Mouse (Mus musculus) adrenal gland, postnatal 25 days (tissue): ENCODE measurements around the gene Abcc4. TPM values are rescaled to one million over a fixed set of nuclear protein-coding genes. Genes with fewer than 3 reads are reported as not detected.
A peak's percentile ranks its signal among the peaks of the same experiment; 100 is the strongest.

Experiments
- DNase-seq: peaks from one replicate; pipeline ENCODE4 v3.0.0; 2021; ENCODE audit warnings: mixed read lengths
- total RNA-seq: library from RNA; stranded (reverse); gene quantifications from 2 replicates; pipeline ENCODE4 v1.2.3, GENCODE M21; 2021

Abcc4 gene
- total RNA-seq, 1 experiment from 2014 or later = 21.1 TPM

DNA sequence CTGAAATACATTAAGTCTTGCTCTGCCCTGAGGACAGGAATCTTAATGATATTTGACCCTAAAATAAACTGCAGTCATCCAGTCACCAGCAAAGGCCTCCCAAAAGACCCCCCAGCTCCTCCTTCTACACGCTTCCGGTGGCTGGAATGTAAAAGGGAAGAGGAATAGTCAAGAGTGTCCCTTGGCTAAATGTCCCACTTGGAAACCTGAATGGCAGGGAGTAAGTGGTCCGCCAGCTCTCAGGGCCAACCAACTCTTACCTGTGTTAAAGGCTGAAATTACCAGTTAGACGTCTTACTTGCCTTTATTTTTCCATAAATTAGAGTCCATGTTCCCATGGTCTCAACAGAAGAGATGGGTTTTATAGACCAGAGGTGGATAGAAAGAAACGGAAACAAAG lies 6.9 kb upstream of the Abcc4 start:
- no peak for DNase-seq

- DNase-seq = no peak
Measured at GRCm38 (mm10) chr14:118710945-118711344, 4.9 kb upstream of the Abcc4 start.

GRCm38 (mm10) chr14:118709736-118710135 lies 3.7 kb upstream of the Abcc4 start:
- peak; percentile 86 for DNase-seq

- no peak for DNase-seq
Measured at GRCm38 (mm10) chr14:118708126-118708525, 2.1 kb upstream of the Abcc4 start.

GRCm38 (mm10) chr14:118706962-118707361 lies 943 bp upstream of the Abcc4 start:
- no peak for DNase-seq

DNA sequence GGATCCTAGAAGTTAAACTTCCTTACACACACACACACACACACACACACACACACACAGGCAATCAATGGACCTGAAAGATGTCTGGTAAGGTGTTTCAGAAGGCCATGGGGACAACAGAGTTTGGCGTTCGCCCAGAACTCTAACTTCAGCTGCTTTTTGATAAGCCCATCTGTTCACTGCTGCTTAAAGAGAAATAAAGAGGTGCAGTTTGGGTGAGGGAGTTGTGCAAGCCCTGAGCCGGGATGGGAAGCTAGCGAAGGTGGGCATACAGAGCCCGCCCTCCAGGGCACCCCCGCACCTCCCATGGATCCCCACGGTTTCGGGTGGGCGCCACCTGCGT lies 583 bp downstream of the Abcc4 start:
- no peak for DNase-seq

- no peak for DNase-seq
Measured at GRCm38 (mm10) chr14:118703363-118703762, 2.7 kb downstream of the Abcc4 start.

GRCm38 (mm10) chr14:118701991-118702608 lies 3.9 kb downstream of the Abcc4 start:
- DNase-seq = peak; percentile 76

- DNase-seq = no peak
Measured at GRCm38 (mm10) chr14:118700576-118700975, 5.4 kb downstream of the Abcc4 start.

DNA sequence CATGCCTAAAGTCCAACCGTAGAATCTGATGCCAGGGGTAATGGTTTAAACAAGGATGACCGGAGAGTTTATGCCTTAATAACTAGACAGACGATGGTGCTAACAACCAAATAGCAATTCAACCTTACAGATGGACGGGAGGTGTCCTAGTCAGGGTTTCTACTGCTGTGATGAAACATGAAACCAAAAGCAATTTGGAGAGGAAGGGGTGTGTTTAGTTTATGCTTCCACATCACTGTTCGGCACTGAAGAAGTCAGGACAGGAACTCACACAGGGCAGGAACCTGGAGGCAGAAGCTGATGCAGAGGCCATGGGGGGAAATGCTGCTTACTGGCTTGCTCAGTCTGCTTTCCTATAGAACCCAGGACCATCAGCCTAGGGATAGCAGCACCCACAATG lies 6.1 kb downstream of the Abcc4 start:
- DNase-seq = no peak

- DNase-seq = no peak
Measured at GRCm38 (mm10) chr14:118699508-118699907, 6.5 kb downstream of the Abcc4 start.

DNA sequence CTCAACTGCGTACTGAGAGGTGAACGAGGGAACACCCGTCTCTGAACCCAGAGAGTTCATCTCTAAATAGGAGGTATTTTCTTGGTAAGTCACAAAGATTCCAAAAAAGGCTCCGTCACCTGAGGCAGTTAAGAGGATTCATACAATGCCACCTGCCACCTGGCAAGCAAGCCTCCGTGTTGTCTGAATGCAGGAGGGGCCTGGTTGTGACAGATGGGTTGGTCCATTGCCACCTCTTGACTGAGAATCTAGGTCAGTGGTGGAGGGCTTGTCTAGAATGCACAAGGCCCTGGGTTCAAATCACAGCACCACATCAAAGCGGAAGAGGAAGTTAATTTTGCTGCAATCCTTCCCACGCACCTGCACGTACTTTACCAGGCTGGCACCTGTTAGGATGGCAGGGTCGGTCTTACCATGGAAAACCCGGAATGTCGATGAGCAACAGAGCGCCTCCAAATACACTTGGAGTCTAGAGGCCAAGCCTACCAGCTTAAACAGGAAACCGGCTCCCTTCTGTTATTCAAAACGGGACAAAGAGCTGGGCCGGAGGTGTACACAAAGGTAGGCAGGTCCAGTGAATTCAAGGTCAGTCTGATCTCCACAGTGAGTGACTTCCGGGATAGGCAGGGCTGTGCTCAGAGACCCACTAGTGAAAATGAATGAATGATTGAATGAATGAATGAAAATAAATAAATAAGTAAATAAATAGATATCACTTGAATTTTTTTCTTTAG lies 9.3 kb downstream of the Abcc4 start:
- DNase-seq = no peak

GRCm38 (mm10) chr14:118695866-118696265 lies 10.2 kb downstream of the Abcc4 start:
- DNase-seq = no peak

DNA sequence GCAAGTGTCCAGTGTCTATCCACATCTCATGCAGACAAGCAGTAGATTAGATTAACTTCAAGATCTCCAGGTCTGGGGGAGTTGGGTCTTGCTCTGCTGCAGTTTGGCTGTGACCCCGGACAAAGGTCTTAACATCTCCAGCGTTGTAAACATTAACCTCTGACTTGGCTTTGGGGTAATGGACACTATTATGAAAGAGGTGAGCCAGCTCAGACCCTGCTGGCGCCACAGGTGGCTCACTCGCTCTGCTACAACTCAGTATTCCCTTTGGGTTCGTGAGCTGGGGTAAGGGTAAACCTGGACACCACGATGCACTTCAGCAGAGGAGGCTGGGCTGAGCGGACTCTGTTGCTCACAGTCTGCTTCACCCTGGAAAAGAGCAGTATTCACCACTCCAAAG lies 11.7 kb downstream of the Abcc4 start:
- no peak for DNase-seq

- no peak for DNase-seq
Measured at GRCm38 (mm10) chr14:118691910-118692309, 14.1 kb downstream of the Abcc4 start.

DNA sequence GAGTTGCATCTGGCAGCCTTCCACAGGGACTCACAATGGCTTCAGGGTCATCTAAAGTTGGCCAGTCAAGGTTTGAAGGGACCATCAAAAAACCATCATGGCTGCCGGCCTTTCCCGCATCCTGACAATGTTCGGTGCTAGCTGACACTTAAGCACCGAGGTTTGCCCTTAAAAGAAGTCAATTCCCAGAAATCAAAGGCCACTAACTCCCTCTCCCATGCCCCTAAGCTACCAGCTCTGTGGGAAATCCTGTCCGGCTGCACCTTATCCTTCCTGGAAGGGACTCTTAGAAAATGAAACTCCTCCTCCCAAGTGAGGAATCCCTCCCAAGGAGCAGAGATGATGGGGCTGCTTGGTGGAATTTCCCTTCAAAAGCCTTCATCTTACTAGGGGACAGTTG lies 14.6 kb downstream of the Abcc4 start:
- DNase-seq = no peak

GRCm38 (mm10) chr14:118690921-118691320 lies 15.1 kb downstream of the Abcc4 start:
- no peak for DNase-seq

- DNase-seq = no peak
Measured at GRCm38 (mm10) chr14:118690336-118690735, 15.7 kb downstream of the Abcc4 start.

DNA sequence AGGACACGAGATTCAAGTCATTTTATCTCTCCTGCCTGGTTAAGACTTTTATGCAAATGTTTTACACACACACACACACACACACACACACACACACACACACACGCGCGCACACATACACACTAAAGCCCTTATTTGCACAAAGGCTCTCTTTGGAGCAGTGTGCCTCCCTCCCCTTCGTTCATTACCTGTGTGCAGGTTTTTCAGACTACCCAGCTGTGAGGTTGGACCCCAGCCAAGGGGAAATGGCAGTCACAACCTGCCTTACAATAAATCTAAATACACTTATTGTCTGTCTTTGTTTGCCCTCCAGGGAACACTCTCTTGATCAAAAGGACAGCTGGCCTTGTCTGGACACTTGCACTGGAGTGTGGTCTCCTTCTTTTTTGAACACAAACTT lies 17.4 kb downstream of the Abcc4 start:
- DNase-seq = no peak

DNA sequence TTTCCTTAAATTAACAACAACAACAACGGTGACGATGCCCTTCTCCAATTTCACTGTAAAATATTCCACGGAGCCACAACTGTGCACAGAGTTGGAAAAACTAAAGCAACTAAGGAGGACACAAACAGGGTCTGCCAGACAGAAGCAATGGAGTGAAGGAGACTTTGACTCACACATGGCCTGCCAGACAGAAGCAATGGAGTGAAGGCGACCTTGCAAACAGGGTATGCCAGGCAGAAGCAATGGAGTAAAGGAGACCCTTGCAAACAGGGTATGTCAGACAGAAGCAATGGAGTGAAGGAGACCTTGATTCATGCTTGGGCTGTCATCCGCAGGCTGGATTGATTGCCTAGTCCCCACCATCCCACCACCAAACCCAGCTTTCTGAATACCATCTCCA lies 19.2 kb downstream of the Abcc4 start:
- DNase-seq = no peak

GRCm38 (mm10) chr14:118685572-118685971 lies 20.4 kb downstream of the Abcc4 start:
- no peak for DNase-seq

- DNase-seq = no peak
Measured at GRCm38 (mm10) chr14:118682339-118683034, 23.5 kb downstream of the Abcc4 start.

GRCm38 (mm10) chr14:118681087-118681486 lies 24.9 kb downstream of the Abcc4 start:
- no peak for DNase-seq
